Mouse (Mus musculus): ENCODE measurements at regions not wholly inside any gene's neighbourhood (a gene's known extent, or its start where the extent isn't known, plus 50 kb on each side); places are given as distances from the start of the nearest gene placed in this dataset.

DNA sequence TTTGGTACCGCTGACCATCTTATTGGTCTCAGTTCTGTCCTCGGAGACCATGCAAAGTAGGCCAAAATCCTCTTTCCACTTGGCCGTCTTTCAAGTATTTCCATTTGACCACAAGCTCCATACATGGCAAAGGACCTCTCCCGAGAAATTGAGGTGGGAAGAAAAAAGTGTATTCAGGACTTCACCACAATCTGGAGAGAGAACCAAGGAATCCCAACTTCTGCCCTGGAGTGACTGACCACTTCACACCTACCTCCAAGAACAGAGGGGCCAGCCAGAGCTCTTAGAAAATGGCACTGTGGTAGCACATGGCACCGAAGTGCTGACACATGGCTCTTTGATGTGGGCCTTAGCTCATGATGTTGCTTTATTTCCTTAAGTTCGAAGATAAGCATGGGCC lies 105.9 kb upstream of the Bcl6 start:
- DNase-seq (ENCODE audit: low spot score in 2 of 2), result no peak

DNA sequence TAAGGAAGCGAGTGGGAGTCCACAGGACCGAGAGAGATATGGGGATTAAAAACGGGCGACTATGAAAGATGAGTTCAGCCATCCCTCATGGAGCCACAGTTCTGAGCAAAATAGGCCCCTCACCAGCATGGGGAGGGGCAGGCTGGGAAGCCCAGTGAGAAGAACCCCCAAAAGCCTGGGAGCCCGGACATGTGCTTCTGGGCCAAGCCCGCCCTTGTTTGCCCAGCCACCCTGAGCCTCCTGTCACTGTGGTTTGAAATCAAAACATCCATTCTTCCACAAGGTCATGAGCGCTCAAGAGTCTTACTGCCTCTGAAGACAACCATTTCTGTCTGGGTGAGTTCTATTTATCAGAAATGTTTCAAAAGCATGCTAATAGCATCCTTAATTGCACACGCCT lies 105.0 kb upstream of the Bcl6 start:
- no peak for DNase-seq (ENCODE audit: low spot score in 2 of 2)

- no peak for DNase-seq (ENCODE audit: low spot score in 2 of 2)
These were observed 104.2 kb upstream of the Bcl6 start for GRCm38 (mm10) chr16:24092616-24093525.

- no peak for DNase-seq (ENCODE audit: low spot score in 2 of 2)
These were observed 103.5 kb upstream of the Bcl6 start for GRCm38 (mm10) chr16:24092136-24092535.

DNA sequence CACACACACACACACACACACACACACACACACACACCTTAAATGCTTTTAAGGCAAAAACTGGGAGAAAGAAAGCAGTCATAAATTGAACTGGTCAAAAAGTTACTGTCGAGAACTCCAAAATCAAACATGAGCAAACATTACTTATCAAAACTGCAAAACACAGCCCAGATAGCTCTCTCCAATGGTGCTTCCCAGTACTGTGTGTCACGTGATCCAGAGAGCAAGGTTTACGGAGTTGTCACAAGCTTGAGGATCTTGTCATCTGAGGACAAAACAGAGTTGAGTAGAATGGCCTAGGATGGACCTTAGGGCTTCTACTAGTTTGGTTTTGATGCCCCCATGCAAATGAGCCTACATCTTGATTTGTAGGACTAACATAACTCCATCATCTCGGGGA lies 102.3 kb upstream of the Bcl6 start:
- DNase-seq (ENCODE audit: low spot score in 2 of 2), result no peak

GRCm38 (mm10) chr16:24089840-24090762 lies 101.4 kb upstream of the Bcl6 start:
- no peak for DNase-seq (ENCODE audit: low spot score in 2 of 2)

- no peak for DNase-seq (ENCODE audit: low spot score in 2 of 2)
These were observed 95.3 kb upstream of the Bcl6 start for GRCm38 (mm10) chr16:24083966-24084365.

DNA sequence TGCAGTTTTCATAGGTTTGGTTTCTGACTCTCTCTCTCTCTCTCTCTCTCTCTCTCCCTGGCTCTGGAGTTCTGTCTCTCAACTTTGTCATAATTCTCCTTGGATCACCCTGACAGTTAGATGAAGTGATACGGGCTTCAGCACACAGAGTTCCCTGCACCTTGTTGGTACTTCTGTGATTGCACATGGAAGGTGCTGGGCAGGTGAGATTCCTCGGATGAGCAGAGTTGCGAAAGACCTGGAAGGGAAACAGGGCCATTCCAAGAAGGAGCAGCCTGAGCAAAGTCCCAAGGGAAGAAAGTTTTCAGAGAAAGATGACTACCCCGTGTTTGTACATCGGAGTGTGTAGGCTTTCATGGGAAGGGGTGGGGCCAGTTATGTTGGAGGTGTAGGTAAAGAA lies 91.8 kb upstream of the Bcl6 start:
- DNase-seq (ENCODE audit: low spot score in 2 of 2), result no peak

- no peak for DNase-seq (ENCODE audit: low spot score in 2 of 2)
These were observed 90.0 kb upstream of the Bcl6 start for GRCm38 (mm10) chr16:24078622-24079021.

DNA sequence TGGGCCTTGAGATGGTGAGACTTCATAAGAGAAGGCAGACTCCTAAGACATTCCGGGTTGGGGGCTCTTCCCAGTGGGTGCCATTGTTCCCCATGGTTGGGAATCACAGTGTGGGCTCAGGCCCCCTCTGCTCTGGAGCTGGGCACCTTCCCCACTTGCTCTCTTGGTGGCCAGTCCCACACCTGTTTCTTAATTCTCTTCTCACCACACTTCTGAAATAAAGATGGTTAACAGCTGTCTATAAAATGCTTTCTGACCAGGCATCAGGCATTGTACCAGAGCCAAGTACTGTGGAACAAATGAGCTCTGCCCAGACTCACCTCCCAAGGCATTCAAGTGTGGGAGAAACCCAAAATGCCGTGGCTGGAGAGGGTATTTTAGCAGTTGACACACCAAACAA lies 88.8 kb upstream of the Bcl6 start:
- DNase-seq (ENCODE audit: low spot score in 2 of 2), result no peak

GRCm38 (mm10) chr16:24076799-24077136 lies 88.1 kb upstream of the Bcl6 start:
- DNase-seq (ENCODE audit: low spot score in 2 of 2), result no peak

GRCm38 (mm10) chr16:24076109-24076798 lies 87.6 kb upstream of the Bcl6 start:
- DNase-seq (ENCODE audit: low spot score in 2 of 2), result no peak

DNA sequence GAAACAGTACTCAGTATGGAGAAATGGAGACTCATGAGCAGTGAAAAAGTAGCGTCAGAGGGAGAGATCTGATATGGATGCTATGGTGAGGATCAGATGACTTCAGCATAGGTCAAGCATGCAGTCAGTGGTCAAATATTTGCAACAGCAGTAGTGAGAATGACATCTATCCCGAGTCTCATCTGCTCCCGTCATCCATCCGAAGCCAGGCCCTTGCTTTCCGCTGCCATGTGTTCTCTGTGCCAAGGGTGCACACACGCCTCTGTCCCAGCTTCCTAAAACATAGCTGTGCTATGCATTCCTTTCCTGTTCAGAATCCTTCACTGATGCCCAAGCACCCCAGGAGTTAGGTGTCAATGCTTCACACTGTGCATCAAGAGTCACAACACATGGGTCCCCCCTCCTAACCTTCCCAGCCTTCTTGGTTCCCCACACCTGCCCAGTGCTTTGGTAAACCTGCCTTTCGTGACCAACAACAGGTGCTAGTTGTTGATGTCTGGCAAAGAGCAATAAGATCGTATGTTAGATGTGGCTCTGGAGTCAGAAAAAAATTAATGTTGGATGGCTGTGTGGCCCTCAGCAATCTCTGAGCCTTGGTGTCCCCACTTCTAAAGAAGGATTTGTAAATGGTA lies 85.1 kb upstream of the Bcl6 start:
- DNase-seq (ENCODE audit: low spot score in 2 of 2), result no peak

DNA sequence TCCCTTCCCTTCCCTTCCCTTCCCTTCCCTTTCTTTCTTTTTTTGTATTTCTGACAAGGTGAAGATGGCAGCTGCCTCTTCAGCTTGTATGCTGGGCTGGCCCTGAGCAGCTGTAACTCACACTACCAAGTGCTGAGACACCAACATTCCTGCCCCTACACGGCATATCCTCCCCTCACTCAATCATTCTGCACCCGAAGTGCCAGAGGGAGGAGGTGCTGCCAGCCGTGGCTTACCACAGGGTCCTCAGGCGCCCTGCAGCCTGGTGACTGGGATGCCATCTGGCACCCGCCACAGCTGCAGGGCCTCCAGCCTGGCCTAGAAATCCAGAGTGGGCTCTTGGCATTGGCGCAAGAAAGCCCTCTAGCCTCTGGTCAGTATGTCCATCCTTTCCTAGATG lies 84.4 kb upstream of the Bcl6 start:
- DNase-seq (ENCODE audit: low spot score in 2 of 2), result no peak

GRCm38 (mm10) chr16:24069411-24069810 lies 80.8 kb upstream of the Bcl6 start:
- DNase-seq (ENCODE audit: low spot score in 2 of 2), result no peak

DNA sequence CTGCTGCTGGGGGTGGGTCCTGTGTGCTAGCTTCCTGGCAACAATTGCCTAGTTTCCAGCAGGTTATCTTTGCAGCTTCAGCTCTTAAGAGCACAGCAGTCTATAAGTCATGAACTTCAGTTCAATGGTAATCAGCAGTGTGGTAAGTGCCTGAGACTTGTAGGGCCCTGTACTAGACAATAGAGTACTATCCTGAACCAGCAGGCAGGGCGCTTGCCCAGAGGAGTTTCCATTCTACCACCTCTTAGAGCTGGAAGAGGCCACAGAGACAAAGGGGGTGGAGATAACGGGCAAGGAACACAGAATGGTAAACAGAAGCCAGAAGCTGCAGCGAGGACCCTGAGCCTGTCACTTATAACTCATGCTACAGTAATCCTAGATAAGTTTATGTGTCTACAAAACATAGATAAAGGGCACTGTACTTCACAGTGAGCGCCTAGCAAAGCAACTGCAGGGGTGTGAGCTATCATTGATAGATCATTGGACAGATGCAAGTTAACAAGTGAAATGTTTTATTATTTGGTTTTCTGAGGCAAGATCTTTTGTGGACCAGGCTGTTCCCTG lies 79.7 kb upstream of the Bcl6 start:
- no peak for DNase-seq (ENCODE audit: low spot score in 2 of 2)

DNA sequence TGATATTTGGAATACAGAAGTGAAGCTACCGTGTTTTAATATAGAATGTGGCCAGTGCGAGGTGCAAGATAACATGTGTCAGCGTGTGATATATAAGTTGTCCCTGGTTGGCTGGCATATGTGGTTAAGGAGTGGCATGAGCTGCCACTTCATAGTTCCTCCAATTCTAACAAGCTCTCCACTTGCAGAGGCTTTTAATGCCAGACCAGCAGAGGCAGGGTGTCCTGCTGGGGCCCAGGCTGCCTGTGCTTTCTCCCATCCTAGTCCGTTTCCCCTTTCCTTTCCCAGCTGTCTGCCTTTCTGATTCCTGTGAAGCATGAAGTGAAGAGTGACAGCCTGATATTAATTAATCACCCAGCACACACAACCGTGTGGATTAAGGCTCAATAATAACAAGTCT lies 73.7 kb upstream of the Bcl6 start:
- no peak for DNase-seq (ENCODE audit: low spot score in 2 of 2)

- DNase-seq (ENCODE audit: low spot score in 2 of 2), result no peak
These were observed 72.8 kb upstream of the Bcl6 start for GRCm38 (mm10) chr16:24061496-24061895.

DNA sequence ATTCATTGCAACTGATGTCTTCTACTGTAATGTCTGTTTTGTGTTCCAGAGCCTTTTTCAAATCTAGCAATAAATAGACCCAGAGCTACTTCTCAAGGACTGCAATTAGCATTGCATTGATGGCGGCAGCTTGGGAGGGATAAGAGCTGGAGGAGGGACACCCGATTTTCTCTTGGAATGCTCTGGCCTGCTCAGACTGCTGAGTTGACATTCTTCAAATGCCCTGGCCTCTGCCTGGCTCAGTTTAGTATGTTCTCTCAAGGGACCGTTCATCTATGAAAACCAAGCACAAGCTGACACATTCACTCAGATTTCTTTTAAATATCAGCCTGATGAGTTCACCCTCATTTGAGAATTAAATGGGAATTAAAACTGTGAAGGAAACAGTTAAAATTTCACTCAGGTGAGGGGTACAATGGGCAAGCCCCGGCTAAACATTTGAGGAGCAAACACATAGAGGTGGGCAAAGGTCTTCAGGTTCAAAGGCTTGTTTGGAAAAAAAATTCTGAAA lies 70.5 kb upstream of the Bcl6 start:
- no peak for DNase-seq (ENCODE audit: low spot score in 2 of 2)

- DNase-seq (ENCODE audit: low spot score in 2 of 2), result no peak
These were observed 68.4 kb upstream of the Bcl6 start for GRCm38 (mm10) chr16:24056885-24057531.

All from right cerebral cortex, postnatal 36 days (tissue).